28 mouse cellular contexts compared by ENCODE assay signal in the genomic region with DNA sequence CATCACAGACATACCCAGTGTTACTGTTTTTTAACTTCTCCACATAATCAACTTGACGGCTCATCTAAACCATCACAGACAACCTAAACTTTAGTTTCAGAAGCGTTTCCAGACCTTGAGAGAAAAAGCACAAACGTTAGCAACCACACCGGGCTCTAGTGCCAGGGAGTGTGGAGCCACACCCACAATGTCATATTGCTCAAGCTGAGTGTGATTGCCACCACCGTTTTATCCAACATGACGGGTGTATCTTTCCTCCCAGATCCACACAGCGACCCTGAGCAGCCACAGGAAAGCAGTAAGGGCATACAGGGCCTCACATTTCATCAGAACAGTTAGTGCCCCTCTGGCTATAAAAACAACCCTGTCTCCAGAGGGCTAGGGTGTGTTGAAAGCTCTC. TPM values are rescaled to one million over a fixed set of nuclear protein-coding genes. Genes with fewer than 3 reads are reported as not detected.
DNase-seq lines count a peak whose midpoint lies in the region; ATAC-seq and TF ChIP-seq lines count a peak whose summit lies in the region.
"Had no signal": no experiment of that assay in that cellular context is flagged by ENCODE, and none has a peak within 500 bp of the region (broad histone marks: within the 10 kb centered on the region; RNA-seq: fewer than 3 reads in every experiment).

No protein-coding gene starts in this region.

- H3K4me1 ChIP-seq in heart, embryonic 12.5 days (replicated peaks) = peaks cover 40% of the 10 kb centered on the region
- H3K4me1 ChIP-seq in heart, embryonic 10.5 days = peaks cover 3% of the 10 kb centered on the region; the same call in 1 of the 2 replicates
- peaks cover 26% of the 10 kb centered on the region for H3K4me1 ChIP-seq in heart, postnatal 0 days (ENCODE audit: control insufficient read depth, insufficient read depth)
- H3K4me1 ChIP-seq: forebrain, embryonic 10.5 days; hindbrain, embryonic 10.5 days; hindbrain, embryonic 15.5 days; liver, embryonic 13.5 days had no signal

- intact Hi-C loops in heart, postnatal 10 days (cut with DNase I) = loop anchor here (2.0 kb wide), 1 partner anchor 44 kb away; no protein-coding TSS in a partner anchor

- peaks cover 5% of the 10 kb centered on the region; the same call in 1 of the 2 replicates for H3K9me3 ChIP-seq in heart, embryonic 12.5 days (replicated peaks)
- H3K9me3 ChIP-seq in heart, embryonic 10.5 days = no peaks in the 10 kb centered on the region
- no peaks in the 10 kb centered on the region for H3K9me3 ChIP-seq in heart, postnatal 0 days (replicated peaks; ENCODE audit: control insufficient read depth, low read length)
- H3K9me3 ChIP-seq: embryonic facial prominence, embryonic 13.5 days; forebrain, embryonic 10.5 days; G1E; hindbrain, embryonic 15.5 days; limb, embryonic 13.5 days; liver, embryonic 13.5 days had no signal

- no peak overlapping the region for H3K4me2 ChIP-seq in heart, embryonic 12.5 days
- H3K4me2 ChIP-seq in heart, postnatal 0 days (ENCODE audit: low read depth, low read length) = no peak overlapping the region
- H3K4me2 ChIP-seq: embryonic facial prominence, embryonic 13.5 days; hindbrain, embryonic 15.5 days; limb, embryonic 13.5 days; liver, embryonic 13.5 days had no signal

- no peak for TF ChIP-seq EP300 in heart, postnatal 0 days (IDR thresholded peaks at IDR 0.05; ENCODE audit: low read depth)

- 56% methylated on average over 7 of the region's 7 CpGs for WGBS in heart, embryonic 12.5 days
- WGBS in heart, embryonic 10.5 days = 63% methylated on average over 7 of the region's 7 CpGs
- WGBS in heart, postnatal 0 days = 45% methylated on average over 7 of the region's 7 CpGs

- no peak overlapping the region for H3K9ac ChIP-seq in heart, embryonic 12.5 days
- H3K9ac ChIP-seq in heart, postnatal 0 days (replicated peaks; ENCODE audit: low read depth, low read length) = no peak overlapping the region
- H3K9ac ChIP-seq: embryonic facial prominence, embryonic 13.5 days; hindbrain, embryonic 15.5 days; limb, embryonic 13.5 days; liver, embryonic 13.5 days had no signal

- TF ChIP-seq CTCF in heart, postnatal 0 days (IDR thresholded peaks at IDR 0.05; ENCODE audit: low read depth) = no peak

- no peak for ATAC-seq in heart, embryonic 12.5 days (ENCODE audit: insufficient number of reproducible peaks, low FRiP score)
- no peak for ATAC-seq in heart, postnatal 0 days (ENCODE audit: insufficient read depth, low read depth)
- ATAC-seq: forebrain, embryonic 16.5 days; inflammation-experienced regulatory T-cells, adult 6 months; lung, postnatal 0 days had no signal

- no peaks in the 10 kb centered on the region for H3K27me3 ChIP-seq in heart, embryonic 12.5 days (replicated peaks)
- H3K27me3 ChIP-seq in heart, embryonic 10.5 days (ENCODE audit: insufficient read depth, poor library complexity, severe bottlenecking) = no peaks in the 10 kb centered on the region
- no peaks in the 10 kb centered on the region for H3K27me3 ChIP-seq in heart, postnatal 0 days (ENCODE audit: control insufficient read depth, insufficient read depth, low read length)
- H3K27me3 ChIP-seq: embryonic facial prominence, embryonic 13.5 days; hindbrain, embryonic 15.5 days; limb, embryonic 13.5 days; liver, embryonic 13.5 days had no signal

- H3K4me3 ChIP-seq in heart, embryonic 12.5 days = no peak overlapping the region
- no peak overlapping the region for H3K4me3 ChIP-seq in heart, embryonic 10.5 days
- H3K4me3 ChIP-seq in heart, postnatal 0 days (ENCODE audit: low read depth, low read length) = no peak overlapping the region
- H3K4me3 ChIP-seq: embryonic facial prominence, embryonic 13.5 days; forebrain, embryonic 10.5 days; hindbrain, embryonic 10.5 days; hindbrain, embryonic 15.5 days; limb, embryonic 13.5 days; liver, embryonic 13.5 days had no signal

- H3K36me3 ChIP-seq in heart, embryonic 12.5 days = no peaks in the 10 kb centered on the region
- 0 out of 2 replicates have a peak, but pooled peaks cover 2% of the 10 kb centered on the region for H3K36me3 ChIP-seq in heart, embryonic 10.5 days
- H3K36me3 ChIP-seq in heart, postnatal 0 days (replicated peaks; ENCODE audit: control insufficient read depth, insufficient read depth, low read length) = no peaks in the 10 kb centered on the region
- H3K36me3 ChIP-seq: embryonic facial prominence, embryonic 13.5 days; forebrain, embryonic 10.5 days; hindbrain, embryonic 10.5 days; hindbrain, embryonic 15.5 days; limb, embryonic 13.5 days; liver, embryonic 13.5 days had no signal

- peak; percentile 30 for DNase-seq in adrenal gland, adult 8-10 months
- DNase-seq in adrenal gland, adult 18-20 months (ENCODE audit: low spot score in 2 of 2) = no peak
- no peak for DNase-seq in heart, embryonic 10.5 days (ENCODE audit: low spot score)
- no peak for DNase-seq in heart, postnatal 0 days (ENCODE audit: low spot score)
- no peak for DNase-seq in heart, postnatal 10 days
- DNase-seq in left cerebral cortex, adult 18-20 months (ENCODE audit: low spot score in 2 of 2) = no peak
- DNase-seq: cerebellum, adult 11-12 months; cerebellum, adult 9-11 months; gastrocnemius, postnatal 14 days; heart, adult 18-20 months; kidney, adult 11 months; kidney, postnatal 14 days; liver, embryonic 13.5 days; lung, adult 18-20 months; lung, postnatal 4 days; midbrain, embryonic 14.5 days; thymus, adult 2 months; thymus, postnatal 36 days had no signal

- H3K27ac ChIP-seq in heart, embryonic 12.5 days (ENCODE audit: poor library complexity, severe bottlenecking) = peak overlapping the region; percentile 44
- no peak overlapping the region for H3K27ac ChIP-seq in heart, embryonic 10.5 days
- peak overlapping the region; percentile 13; the same call in 1 of the 2 replicates for H3K27ac ChIP-seq in heart, postnatal 0 days (ENCODE audit: low read depth)
- H3K27ac ChIP-seq: embryonic facial prominence, embryonic 13.5 days; forebrain, embryonic 10.5 days; hindbrain, embryonic 10.5 days; hindbrain, embryonic 15.5 days; limb, embryonic 13.5 days; liver, embryonic 13.5 days had no signal

RNA-seq across cellular contexts. Expression of a gene that starts 45.1 kb away (rescaled TPM):
- total RNA-seq in adrenal gland, adult 8-10 months (2022) = 100 to 1,000 TPM in 2 of 4 experiments, 10 to 100 TPM in 2; 99.4 to 150 (median 100) TPM
- total RNA-seq in adrenal gland, adult 18-20 months (2021) = 100 to 1,000 TPM; 109 to 127 TPM
- polyA plus RNA-seq in heart, embryonic 12.5 days (2016; fragmentation: Nextera tagmentation; extraction: Ambion mirVana) = 30.5 and 30.6 TPM in 2 replicates
- polyA plus RNA-seq in heart, embryonic 10.5 days (2016; fragmentation: Nextera tagmentation; extraction: Ambion mirVana) = 22.8 and 24.5 TPM in 2 replicates
- total RNA-seq in heart, postnatal 0 days (2014; rRNA removed; ENCODE audit: low replicate concordance) = 26.6 and 39.6 TPM in 2 replicates
- 25.0 and 25.9 TPM in 2 replicates for polyA plus RNA-seq in heart, postnatal 0 days (2015; fragmentation: Nextera tagmentation; extraction: Ambion mirVana)
- total RNA-seq in heart, postnatal 10 days (2021) = 10 to 100 TPM; 62.5 to 71.7 TPM
- total RNA-seq in left cerebral cortex, adult 18-20 months (2021) = 10 to 100 TPM; 37.6 to 41.3 TPM
